Mouse (Mus musculus): ENCODE results near the gene Dpm1. TPM values are rescaled to one million over a fixed set of nuclear protein-coding genes. Genes with fewer than 3 reads are reported as not detected.

Gene Dpm1
- total RNA-seq, 2 experiments from 2014 or later, result 79.1 to 87.3 TPM

DNA sequence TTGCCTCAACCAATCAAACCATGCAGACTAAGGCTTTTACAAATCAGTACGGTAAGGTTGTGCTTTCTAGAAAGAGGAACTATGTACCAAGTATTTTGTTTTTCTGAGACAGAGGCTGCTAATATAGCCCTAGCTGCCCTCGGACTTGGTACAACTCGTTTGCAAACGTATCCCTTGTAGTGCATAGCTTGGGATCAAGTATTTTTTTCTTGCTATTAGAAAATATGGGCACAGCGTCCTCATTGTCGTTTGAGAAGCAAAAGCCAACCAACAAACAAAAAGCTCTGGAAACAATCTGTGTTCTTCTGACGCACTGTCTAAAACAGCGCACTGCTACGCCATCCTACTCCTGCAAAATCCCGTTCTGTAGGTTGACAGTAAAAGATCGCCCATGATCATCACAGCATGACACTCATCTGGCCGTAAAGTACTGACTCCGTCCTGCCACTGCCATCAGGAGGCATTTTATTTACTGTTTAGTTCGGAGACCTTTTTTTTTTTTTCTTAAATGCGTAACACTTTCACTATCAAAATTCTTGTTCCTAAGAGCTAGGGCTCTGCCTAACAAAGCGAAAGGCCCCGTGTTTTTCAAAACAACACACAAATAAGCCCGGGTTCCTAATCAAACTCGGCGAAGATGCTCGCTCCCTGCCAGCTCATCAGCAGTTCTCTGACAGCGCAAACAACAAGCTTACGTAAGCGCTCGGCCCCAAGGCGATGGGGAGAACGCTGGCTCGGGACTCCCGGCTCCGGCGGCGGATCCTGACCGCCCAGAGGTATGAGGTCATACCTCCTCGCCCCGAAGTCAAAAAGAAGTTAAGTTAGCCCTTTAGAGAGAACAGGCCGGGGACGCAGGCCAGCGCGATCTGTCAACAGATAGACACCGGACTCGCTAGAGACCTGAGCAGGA is 1.0 kb downstream of the Dpm1 start:
- peak; percentile 36 to 53 for DNase-seq

DNA sequence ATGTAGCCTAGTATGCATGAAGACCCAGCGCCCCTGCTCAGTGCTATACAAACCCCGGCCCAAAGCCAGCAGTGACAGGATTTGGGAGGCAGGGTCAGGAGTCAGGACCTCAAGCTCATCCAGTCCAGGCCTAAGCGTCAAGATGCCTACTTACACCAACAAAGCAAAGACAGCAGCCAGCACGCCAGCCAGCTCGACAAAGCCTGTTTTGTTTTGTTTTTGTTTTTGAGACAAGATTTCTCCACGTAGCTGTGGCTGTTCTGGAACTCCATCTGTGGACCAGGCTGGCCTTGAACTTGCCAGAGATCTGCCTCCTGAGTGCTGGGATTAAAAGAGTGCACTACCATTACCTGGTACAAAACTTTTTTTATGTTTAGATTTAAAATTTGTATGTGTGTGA is 7.1 kb downstream of the Dpm1 start:
- DNase-seq, result no peak

DNA sequence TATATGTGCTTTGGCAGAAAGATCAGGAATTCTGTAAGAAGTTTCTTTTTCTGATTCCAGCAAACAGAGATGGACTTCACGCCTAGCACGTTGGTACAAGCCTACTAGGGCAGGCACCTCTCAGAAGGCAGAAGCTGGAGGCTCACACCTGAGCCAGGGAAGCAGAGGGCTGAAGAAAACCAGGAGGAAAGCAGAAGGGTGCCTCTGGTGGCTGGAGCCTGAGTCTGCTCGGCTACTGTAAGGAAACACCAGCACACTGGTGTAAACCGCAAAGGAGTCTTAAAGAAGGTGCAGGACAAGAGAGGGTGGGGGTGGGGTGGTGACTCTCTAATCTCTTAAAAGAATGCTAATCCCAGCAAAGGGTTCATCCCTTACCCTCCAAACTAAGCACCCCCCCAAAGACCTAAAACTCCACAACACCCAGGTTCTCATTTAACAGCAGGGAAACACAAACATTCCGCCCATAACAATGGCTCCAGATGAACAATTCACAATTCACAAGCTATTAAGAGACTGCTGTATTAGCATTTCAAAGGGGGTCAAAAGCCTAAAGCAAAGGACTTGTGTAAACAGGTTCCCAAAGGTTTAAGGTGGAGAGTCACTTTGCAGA is 16.5 kb downstream of the Dpm1 start:
- no peak for DNase-seq

DNA sequence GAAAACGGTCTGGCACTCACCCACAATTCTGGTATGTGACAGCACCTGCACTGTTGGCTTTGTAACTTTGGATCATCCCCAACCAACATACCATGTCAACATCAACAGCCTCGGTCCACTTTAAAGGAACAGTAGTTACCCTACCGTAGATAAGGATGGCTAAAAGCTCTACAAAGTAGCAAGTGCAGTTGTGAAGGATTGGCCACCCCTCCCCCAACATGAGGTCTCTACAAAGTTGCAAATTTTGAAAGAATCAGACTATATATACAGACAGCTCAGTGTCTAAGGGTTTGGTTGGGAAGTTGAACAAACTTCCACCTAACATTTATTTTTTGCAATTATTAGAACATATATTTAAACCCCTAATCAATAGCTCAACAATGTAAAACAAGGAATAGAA is 22.5 kb downstream of the Dpm1 start:
- no peak for DNase-seq

DNA sequence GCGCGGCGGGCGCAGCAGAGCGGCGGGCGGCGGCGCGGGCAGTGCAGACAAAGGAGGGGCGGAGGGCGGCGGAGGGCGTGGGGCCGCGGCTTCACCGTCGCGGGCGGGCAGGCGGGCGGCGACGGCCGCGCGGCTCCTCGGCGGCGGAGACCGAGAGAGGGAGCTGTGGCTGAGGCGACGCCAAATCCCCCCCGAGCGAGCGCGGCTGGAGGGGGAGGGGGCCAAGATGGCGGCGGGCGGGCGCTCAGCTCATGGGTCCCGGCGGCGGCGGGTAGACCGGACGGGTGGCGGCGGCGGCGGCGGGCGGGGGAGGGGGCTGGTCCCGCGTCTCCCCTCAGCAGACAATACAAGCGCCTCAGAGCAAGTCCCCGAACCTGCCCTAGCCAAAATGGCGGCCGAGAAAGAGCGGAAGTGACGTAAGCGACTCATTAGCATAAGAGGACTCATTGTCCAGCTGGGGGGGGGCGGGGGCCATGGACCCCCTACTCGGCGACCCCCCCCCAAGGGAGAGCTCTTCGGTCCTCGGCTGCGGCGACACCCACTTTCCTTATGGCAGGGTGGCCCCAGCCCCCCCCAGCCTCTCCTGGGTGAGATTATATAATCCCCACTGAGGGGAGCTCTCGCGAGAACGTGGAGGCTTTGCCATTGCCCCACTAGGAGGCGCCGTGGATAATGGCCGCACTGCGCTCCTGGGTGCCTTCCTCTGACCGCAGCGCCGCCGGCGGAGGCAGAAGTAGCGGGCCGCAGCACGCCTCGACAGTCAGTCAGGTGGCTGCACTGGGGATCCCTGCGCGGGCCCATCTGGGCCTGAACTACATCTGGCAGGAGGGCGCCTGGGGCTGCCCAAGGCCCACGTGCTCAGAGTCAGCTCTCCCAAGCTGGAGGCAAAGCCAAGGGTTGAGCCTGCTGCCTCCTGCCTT is 23.4 kb downstream of the Dpm1 start, which contains the start of gene Adnp:
Gene Adnp, minus strand, starts transcription at position 388 of the 920 bp plus-strand sequence.
- peak; percentile 95 to 96 for DNase-seq

DNA sequence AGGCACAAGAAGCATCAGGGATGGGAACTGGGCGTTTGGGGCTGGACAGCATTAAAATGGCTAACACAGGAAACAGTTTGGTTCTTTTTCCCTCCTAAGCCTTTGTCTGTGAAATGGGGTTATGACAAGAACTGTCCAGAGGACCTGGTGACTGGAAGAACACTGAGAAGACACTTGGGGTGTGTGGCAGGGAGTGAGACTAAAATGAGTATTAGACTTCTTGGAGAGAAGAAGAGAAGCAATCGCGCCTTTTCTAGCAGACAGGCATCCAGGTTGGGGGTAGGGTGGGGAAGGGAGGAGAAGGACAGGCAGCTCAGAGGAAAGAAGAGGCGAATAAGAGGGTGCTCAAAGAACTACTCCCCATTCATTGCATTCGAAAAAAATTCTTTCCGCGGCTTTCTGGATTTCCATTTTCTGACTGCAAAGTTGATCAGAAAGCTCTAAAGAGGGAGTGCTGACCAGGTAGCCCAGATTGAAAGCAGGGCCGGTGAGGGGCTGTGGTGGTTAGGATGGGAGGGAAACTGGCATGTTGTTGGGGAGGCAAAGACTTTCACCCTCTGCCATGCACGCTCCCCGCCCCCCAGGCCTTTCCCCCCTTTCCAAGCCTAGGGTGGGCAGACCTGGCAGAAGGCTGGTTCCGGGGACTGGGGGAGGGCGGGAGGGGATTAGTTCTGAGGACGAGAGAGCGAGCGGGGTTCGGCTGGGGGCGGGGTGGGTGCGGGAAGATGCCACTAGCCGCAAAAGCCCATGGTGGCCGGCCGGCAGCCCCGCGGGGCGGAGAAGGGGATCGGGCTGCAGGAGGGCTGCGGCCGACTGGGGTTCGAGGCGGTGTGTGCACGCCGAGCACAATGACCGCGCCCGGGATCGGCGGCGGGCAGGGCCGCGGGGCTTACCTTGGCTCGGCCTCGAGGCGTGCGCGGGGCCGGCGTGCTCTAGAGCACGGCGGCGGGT is 24.4 kb downstream of the Dpm1 start:
- peak; percentile 11 to 38 for DNase-seq

DNA sequence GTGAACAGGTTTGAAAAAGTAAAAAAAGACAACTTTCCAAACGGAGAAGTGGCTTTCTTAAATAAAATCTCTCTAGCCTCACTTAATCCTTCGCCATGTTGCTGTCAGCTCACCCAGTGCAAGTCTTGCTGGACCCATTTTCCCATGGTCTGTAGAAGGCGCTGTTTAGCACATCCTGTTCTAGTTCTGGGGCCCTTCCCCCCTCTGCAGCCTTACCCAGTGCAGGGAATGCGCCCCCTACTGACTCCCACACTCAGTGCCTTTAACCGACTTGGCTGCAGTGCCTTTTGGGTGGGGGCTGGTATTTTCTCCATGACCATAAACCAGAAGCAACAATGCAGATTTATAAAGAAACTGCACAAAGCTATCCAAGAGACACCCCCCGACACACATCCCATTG is 25.1 kb downstream of the Dpm1 start:
- DNase-seq, result peak; percentile 83 to 85

DNA sequence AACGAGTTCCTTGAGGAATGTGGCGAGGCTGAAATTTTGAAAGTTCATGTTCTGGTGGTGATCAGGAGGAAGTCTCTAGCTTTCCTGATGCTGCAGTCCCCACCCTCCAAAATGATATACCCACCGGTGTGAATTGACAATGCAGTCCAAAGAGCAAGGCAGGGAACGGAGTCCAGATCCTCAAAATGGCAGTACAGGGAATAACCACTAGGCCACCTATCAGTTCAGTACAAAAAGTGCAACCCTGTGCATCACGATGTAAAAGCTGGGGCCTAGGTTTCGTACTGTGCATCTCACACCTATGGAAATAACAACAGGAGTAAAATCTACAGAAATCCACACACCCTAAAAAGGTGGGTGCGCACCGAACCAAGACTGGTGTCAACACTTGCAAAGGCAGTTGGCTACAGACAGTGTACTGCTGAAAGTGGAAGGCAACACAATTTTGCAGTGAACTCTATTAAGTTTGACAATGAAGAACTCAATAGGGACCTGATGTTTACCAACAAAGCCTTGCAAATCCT is 25.9 kb downstream of the Dpm1 start:
- DNase-seq, result no peak

DNA sequence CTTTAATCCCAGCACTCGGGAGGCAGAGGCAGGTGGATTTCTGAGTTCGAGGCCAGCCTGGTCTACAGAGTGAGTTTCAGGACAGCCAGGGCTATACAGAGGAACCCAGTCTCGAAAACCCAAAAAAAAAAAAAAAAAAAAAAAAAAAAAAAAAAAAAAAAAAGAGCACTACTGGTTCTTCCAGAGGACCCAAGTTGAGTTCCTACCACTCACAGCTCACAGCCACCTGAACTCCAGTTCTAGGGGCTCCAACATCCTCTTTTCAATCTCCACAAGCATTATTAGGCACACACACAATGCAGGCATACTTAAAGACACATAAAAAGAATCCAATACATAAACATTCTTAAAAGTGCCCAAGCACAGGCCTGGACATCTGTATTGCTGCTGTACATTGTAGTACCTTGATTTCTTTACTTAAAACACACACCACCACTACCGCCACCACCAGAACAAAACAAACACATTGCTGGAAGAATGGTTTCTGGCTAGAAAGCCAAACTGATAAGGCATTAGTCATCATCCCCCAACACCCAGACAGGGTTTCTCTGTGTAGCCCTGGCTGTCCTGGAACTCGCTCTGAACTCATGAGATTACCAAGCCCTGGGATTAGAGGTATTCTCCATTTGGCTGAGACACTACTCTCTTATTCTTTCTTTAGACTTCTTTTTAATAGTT is 30.2 kb downstream of the Dpm1 start:
- no peak for DNase-seq

DNA sequence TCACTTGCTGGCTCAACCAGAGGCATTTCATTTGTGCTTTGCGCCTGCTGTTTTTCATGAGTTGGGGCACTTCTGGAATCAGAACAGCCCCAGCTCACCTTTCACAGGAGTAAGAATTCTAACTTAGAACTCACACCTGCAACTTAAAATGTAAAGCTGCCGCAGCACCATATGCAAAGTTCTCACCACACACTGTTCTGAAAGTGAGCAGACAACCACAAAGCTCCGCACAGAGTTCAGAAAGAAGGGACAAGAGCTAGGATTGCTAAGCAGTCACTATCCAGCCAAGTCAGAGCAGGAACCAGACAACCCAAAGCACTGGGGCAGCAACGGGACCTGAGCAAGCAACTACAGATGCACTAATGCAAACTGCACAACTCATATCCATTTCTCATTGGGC is 30.9 kb downstream of the Dpm1 start:
- no peak for DNase-seq

DNA sequence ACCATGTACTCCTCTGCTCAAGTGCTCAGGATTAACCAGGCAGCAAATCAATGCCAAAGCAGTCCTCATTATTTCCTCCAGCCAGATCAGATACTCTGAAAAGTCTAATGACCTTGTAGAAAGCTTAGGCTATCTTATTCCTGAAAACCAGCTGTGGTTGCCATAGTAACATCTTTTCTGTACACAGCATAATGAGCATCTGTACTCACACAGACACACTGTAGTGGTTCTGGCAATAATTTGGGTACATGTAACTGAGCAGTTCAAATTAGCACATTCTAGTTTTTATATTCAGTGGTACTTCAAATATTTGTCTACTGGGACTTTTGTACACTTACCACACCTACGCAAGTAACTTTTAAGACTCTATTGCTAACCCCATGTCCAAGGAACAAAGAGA is 32.0 kb downstream of the Dpm1 start:
- no peak for DNase-seq

DNA sequence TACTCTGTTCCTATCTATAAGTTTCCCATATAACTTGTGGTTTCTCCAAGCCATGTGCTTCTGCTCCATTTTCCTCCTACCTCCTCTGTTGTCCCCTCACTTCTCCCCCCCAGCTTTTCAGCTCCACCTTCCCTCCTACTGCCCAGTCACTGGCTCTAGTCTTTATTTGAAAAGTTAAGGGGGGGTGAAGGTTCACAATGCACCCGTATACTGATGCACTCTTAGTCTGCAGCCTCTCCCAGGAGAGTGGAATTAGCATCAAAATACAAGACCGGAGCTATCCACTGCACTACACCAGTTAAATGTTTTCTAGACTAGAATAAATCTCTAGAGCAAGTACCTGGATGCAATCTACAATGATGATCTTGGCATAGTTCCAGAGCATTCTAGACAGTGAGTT is 34.7 kb downstream of the Dpm1 start:
- DNase-seq, result no peak

DNA sequence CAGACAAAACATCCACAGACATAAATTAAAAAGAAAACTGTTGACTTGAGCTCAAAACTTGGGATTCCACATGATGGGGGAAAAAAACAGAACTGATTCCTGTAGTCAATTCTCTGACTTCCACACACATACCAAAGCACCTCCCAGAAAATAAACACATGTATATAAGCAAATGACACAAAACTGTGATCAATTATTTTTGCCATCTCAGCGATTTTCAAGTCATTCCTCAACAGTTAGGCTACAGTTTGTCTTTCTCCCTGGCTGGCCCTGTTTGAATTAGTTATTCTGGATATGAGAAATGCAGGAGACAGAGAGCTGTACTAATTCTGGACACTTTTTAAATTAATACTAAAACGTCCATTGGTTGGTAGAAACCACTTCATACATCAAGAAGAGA is 36.7 kb downstream of the Dpm1 start:
- DNase-seq, result no peak

DNA sequence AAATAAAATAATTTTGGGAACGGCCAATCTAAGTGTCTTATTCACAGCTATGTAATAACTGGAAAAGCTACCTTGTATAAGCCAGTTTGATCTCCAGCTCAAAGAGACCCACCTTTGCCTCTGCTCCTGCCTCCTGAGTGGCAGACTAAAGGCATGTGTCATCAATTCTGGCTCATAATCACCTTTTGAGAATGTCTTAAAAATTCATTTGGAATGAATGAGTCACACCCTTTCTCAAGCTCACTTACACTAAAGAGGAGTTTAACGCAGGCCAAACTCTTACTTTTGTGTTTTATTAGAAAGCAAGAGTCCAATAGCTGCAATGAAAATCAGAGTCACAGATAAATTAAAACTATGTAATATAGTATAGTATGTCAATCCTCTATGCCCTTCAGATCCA is 38.5 kb downstream of the Dpm1 start:
- no peak for DNase-seq

DNA sequence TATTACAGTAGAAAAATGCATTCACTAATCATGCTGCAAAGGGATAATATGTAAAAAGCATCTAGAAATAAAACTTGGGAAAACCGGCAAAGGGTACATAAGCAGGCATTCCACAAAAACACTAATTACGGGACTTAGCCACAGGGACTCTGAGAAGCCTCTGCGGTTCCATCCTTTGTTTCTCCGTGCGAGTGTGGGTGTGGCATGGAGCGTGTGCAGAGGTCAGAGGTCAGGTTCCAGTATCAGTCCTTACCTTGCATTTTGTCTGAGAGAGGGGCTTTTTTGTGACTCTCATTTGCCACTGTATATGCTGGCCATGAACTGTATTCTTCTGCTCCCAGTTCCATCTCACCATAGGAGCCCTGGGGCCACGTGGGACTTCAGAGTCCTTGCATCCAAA is 54.4 kb downstream of the Dpm1 start:
- DNase-seq, result no peak

DNA sequence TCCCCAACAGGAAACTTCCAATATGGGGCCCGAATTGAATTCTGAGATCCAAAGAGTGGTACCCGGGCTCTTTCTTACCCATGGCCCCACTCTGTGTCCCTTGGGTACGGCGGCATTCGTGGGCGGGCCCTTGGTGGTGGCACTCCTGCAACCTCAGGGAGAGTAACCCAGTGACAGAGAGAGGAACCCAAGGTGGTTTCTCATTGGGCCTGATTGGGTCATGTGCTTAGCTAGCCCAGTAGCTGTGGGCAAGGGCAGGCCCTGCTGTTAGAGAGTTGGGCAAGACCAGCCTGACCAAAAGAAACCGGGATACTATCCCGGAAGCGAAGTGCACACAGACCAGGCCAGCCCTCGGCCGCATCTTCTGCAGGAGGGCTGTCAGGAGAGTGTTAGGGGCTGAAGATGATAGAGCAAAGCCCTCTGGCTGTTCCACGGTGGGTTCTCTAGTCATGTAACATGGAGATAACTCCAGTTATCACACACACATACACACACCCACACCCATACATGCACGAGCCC is 60.2 kb downstream of the Dpm1 start:
- DNase-seq, result peak; percentile 72 to 87

DNA sequence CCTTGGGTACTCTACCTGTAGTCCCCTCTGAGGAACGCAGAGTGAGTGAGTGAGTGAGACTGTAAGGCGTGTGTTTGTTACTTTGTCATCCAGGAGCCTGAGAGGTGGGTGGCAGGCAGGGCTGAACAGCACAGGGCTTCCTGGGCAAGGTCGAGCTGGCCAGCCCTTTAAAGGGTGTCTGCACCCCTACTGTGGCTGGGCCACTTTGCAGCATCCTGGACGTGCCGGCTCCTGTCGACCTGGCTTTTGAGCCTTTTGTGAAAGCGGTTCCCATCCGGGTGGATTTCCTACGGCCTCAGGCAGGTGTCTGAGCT is 60.6 kb downstream of the Dpm1 start:
- DNase-seq, result no peak

DNA sequence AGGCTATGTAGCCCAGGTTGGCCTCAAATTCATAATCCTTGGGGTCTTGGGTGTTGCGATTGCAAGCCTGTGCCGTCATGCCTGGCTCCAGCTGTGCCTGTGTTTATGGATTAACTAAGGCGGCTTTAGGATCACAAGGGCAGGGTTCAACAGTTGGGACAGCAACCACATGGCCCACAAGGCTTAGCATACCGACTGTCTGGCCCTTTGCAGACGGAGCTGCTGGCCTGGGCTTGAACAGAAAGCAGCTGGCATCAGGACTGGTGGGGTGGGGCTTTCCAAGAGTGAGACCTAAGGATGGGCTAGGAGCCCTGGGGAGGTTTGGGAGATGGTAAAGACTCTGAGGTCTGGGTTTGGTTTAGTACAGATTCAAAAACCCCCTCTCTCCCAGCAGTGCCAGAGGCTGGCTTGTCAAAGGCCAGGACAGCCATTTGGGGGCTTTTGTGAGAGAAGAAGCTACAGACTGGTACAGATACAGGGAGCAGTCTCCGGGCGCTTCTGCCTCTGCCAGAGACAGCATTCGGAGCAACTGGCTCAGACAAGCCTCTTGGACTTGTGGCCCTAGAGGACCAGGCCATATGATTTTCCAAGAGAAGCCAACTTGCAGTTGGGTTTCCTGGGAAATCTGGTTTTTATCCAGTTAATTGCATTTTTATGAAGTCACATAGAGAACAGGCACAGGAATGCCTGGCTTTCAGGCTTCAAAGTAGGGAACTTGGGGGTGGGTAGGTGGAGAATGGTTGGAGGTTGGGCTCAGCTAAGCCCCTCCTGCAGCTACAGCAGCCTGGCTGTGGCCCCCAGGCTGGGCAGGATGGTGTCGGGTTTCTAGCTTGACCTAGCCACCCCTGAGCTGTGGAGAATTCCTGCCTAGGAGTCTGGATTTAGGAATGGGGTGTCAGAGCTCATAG is 61.2 kb downstream of the Dpm1 start:
- no peak for DNase-seq

DNA sequence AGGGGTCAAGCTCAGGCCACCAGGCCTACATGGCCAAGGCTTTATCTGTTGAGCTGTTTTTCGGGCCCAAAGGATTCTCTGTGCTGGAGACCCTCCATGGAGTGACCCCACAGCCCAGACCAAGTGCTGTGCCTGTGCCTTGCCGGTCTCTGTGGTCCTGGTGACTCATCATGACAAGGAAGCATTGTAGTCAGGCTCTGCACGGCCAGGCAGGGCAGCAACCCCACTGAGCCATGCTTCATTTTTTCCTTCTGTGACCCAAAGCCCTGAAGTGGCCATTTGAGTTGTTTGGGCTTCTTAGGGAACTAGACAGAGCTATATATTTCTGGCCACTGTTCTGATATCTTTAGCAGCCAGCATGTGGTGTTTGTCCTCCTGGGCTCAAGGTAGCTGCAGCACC is 62.6 kb downstream of the Dpm1 start:
- DNase-seq, result no peak

Data from heart, adult 18-20 months (tissue).